Mouse (Mus musculus) spleen, postnatal 36 days (tissue): ENCODE results near the gene Esrrg.

Experiments used
- DNase-seq, 2 experiments: peaks; one replicate each; pipeline ENCODE4 v3.0.0; 2022; ENCODE audit warnings: low spot score in 2 of 2, mixed read lengths in 1 of 2

Gene Esrrg

GRCm38 (mm10) chr1:187770234-187770633, 161.6 kb downstream of the Esrrg start:
- no peak for DNase-seq

- DNase-seq, result no peak
Observed at GRCm38 (mm10) chr1:187771067-187771466, 162.5 kb downstream of the Esrrg start.

- DNase-seq, result no peak
Observed at GRCm38 (mm10) chr1:187779589-187780178, 171.1 kb downstream of the Esrrg start.

- no peak for DNase-seq
Observed at GRCm38 (mm10) chr1:187785226-187785625, 176.6 kb downstream of the Esrrg start.

- DNase-seq, result no peak
Observed at GRCm38 (mm10) chr1:187787055-187788016, 178.7 kb downstream of the Esrrg start.

GRCm38 (mm10) chr1:187794240-187794930, 185.8 kb downstream of the Esrrg start:
- DNase-seq, result no peak

- DNase-seq, result no peak
Observed at GRCm38 (mm10) chr1:187795551-187795950, 187.0 kb downstream of the Esrrg start.

GRCm38 (mm10) chr1:187799300-187799699, 190.7 kb downstream of the Esrrg start:
- DNase-seq, result no peak

GRCm38 (mm10) chr1:187800761-187801160, 192.2 kb downstream of the Esrrg start:
- no peak for DNase-seq

- no peak for DNase-seq
Observed at GRCm38 (mm10) chr1:187803566-187803965, 195.0 kb downstream of the Esrrg start.

GRCm38 (mm10) chr1:187803997-187804396, 195.4 kb downstream of the Esrrg start:
- no peak for DNase-seq

- DNase-seq, result no peak
Observed at GRCm38 (mm10) chr1:187805001-187805400, 196.4 kb downstream of the Esrrg start.

- no peak for DNase-seq
Observed at GRCm38 (mm10) chr1:187807477-187808390, 199.1 kb downstream of the Esrrg start.

GRCm38 (mm10) chr1:187808391-187808922, 199.9 kb downstream of the Esrrg start:
- DNase-seq, result no peak

- no peak for DNase-seq
Observed at GRCm38 (mm10) chr1:187809546-187809945, 201.0 kb downstream of the Esrrg start.

- no peak for DNase-seq
Observed at GRCm38 (mm10) chr1:187819406-187819805, 210.8 kb downstream of the Esrrg start.

- no peak for DNase-seq
Observed at GRCm38 (mm10) chr1:187821368-187821811, 212.8 kb downstream of the Esrrg start.

GRCm38 (mm10) chr1:187823351-187823750, 214.8 kb downstream of the Esrrg start:
- DNase-seq, result no peak

GRCm38 (mm10) chr1:187825421-187826097, 217.0 kb downstream of the Esrrg start:
- no peak for DNase-seq

GRCm38 (mm10) chr1:187826140-187826539, 217.5 kb downstream of the Esrrg start:
- no peak for DNase-seq
